Mouse (Mus musculus) layer of hippocampus, postnatal 36 days (tissue): Measurements from ENCODE around the gene Gas2. TPM values are rescaled to one million over a fixed set of nuclear protein-coding genes. Genes with fewer than 3 reads are reported as not detected.

Source experiments
- DNase-seq, 2 experiments: peaks; one replicate each; pipeline ENCODE4 v3.0.0; 2022
- total RNA-seq, 2 experiments: library from RNA; stranded (reverse); gene quantifications; 2 replicates each; pipeline ENCODE4 v1.2.3; 2021

Gas2 gene
- total RNA-seq, 2 experiments from 2014 or later: 21.3 to 28.7 TPM

GRCm38 (mm10) chr7:51885345-51885744 is 23.5 kb downstream of the Gas2 start:
- no peak for DNase-seq

GRCm38 (mm10) chr7:51887678-51888567 is 26.1 kb downstream of the Gas2 start:
- no peak for DNase-seq

GRCm38 (mm10) chr7:51889601-51890000 is 27.8 kb downstream of the Gas2 start:
- DNase-seq: no peak

DNA sequence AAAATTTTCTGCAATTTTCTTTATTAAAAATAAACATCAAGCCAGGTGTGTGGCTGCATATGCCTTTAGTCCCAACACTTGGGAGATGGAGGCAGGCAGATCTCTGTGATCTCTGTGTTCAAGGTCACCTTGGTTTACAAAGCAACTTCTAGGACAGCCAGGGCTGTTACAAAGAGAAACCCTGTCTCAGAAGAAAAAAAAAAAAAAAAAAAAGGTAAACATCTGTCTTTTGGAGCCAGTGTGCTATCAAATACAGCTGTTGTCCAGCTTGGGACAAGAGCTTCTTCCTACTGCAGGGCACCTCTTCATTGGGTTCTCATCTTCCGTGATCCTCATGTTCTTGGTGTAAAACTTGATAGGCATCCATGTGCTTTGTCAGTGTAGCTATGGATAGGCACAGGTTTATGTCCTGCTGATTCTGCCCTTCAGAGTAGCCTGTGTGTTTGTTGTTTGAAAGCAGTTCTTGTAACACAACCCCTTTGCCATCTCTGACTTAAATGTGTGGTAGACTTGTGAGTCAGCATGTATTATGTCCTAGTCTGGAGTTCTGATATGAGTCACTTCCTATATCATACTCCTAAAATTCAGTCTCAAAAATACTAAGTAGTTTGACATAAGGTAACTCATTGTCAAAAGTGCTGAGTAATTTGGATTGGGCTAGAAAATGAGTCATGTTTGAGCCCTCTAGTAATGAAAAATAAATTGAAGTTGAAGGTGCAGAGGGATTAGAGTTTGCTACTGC is 30.6 kb downstream of the Gas2 start:
- DNase-seq: no peak

DNA sequence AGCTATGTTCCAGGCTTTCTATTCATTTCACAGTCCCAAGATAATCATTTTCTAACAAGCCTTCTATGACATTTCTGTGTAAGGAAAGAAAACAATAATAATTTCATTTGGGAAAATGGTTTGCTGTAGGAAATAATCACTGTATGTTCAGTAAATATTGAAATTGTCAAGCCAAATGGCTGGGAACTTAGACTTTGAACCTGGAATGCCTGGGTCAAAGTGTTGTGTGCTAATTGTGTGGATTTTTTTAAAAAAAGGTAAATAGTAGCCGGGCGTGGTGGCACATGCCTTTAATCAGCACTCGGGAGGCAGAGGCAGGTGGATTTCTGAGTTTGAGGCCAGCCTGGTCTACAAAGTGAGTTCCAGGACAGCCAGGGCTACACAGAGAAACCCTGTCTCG is 31.2 kb downstream of the Gas2 start:
- no peak for DNase-seq

DNA sequence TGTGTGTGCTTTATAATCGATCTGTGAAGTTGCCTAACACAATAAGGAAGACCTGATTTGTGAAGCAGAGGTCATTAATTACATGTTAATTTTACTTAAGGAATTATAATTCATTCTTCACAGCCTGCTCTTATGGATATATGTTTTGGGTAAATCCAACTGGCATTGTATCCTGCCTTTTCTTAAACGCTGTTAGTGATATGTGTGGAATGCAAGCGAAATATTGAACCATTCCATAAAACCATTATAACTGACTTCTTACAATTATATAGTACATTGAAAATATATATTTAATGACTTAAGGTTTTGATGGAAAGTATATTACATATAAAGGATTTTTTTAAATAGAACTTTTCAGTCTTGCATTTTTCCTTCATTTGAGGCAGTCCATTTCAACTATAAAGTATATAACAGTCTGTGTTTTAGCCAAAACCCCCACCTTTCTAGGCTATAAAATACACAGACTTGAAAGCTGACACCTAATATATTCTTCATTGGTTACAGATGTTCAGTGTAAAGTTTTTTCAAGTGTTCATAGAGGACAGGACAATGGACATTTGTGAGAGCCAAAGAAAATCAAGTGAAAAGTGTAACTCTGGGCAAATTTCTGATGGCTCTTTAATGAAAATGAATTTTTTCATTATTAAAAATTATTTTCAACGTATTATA is 32.5 kb downstream of the Gas2 start:
- no peak for DNase-seq

DNA sequence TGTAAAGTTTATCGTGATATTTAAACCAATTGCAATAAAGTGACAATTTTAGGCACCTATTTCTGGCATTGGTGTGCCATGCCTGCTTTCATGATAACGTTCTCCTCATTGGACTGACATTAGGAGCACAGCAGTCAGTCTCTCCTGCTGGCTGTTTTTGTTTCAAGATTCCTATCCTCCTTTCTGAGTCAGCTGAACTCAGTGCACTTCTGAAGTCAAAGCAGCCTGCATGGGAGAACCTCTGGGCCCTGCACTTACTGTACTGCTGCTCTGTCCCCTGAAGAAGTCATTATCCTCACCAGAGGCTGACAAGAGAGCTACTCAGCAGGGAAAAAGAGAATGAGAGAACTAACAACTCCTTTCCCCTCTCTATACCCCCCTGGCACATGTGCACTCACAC is 33.1 kb downstream of the Gas2 start:
- DNase-seq: no peak

GRCm38 (mm10) chr7:51899066-51899465 is 37.3 kb downstream of the Gas2 start:
- no peak for DNase-seq

DNA sequence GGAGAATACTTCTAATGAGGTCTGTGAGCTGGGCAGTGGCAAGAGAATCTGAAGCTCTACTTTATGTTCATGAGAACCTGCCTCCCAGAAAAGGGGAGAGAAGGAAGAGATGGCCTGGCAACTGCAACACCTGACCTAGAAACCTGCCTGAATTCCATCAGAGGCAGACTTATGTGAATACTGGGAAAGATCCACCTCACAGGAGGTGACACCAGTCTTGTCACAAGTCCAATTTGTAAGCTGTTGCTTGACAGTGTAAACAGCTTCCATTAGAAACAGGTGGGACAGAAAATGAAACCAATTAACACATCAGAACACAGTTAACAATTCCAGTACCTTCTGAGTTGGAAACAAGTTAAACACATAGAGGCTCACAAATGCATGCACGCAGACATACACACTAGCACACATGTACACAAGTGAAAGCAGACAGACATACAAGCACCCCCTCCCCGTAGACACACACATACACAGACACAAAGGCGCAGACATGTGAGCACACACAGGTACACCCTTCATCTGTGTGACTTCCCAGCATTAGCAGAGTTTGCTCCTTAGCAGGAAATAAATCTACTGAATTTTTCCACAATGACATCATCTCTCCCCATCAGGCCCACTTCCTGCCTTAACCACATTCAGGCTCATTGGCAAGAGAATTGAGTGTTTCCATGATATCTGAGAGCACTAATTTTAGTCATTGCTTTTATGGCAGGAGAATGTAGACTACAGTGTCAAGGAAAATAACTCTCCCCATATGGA is 51.7 kb downstream of the Gas2 start:
- no peak for DNase-seq

DNA sequence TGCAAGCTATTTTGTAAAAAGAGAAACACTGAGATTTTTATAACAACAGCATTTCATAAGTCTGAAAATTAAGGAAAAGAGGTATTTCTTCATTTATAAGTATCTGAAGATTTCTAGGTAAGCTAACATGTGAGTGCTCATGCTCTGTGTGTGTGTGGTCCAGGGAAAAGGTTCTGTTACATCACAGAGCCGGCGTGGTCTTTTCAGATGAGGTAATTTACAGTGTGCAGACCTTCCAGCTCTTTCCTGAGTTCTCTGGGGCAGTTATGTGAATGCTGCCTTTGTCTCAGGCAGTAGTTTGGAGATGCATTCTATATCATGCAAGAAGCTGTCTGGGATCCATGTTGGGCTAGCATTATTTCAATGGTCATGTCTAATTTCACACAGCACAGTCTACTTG is 52.3 kb downstream of the Gas2 start:
- no peak for DNase-seq

DNA sequence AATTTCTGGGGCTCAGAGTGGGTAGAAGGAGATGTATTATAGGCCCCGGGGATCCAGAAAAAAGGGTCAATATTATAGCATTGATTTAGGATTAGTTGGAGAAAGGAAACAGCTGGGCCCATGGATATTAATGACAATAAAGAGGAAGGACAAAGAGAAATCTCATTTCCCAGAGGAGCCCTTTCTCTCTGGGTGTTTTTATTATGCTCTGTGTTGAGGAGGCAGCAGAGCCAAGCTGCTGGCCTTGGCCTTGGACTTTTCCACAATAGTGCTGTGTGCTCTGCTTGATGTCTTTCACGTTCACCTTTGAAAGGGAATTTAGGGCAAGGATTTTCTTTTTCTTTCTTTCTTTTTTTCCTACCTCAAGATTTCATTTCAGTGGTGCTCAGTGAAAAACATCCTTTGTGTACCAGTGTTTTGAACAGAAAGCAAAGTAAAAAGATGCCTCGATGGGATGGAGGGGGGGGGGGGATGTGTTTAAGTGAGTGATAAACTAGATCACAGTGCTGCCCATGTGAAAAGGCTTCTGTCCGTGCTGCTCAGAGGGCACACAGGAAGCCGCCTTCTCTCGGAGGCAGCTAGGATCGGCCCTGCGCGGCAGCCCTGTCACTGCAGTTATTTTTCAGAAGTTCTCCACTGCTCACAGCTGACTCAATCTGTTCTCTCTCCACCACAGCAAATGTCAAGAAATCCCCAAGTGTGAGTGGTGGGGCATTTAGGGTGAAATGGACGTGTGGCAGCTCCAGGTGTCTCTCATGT is 67.1 kb downstream of the Gas2 start:
- DNase-seq: no peak

DNA sequence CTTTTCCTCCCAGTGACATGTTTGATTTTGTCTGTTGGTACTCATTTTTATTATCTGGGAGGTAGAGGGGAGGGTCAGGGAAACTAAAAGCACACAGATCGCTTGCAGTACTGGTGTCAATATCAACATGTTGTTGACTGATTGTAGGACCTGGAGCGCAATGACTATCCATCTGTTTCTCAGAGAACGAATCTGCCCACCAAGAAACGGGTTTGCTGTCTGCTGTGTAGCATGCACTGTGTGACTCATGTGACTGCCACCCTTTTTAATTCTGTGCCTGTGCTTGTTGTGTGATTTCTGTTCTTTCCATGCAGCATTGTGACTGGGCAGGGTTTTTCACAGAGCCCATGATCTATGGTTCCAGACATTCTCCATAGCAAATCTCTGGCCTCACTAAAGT is 69.4 kb downstream of the Gas2 start:
- DNase-seq: peak; percentile 26 to 37

GRCm38 (mm10) chr7:51937337-51937736 is 75.5 kb downstream of the Gas2 start:
- no peak for DNase-seq

DNA sequence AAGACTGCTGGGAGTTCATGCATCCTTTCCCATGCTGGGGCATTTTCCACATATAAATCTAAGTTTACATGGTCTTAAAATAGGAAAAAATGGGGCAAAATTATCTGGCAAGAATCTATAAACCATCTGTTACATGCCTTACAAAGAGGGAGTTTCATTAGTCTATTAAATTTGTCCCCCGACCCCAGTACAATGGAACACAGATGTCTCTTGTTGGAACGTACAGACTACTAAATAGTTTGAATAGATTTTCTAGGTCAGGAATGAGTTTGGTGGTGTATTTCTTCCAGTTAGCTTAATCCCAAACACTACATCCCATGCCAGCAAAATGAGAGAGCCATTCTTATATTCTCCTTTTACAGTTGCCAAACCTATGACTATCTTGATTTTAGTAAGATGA is 78.6 kb downstream of the Gas2 start:
- DNase-seq: no peak

DNA sequence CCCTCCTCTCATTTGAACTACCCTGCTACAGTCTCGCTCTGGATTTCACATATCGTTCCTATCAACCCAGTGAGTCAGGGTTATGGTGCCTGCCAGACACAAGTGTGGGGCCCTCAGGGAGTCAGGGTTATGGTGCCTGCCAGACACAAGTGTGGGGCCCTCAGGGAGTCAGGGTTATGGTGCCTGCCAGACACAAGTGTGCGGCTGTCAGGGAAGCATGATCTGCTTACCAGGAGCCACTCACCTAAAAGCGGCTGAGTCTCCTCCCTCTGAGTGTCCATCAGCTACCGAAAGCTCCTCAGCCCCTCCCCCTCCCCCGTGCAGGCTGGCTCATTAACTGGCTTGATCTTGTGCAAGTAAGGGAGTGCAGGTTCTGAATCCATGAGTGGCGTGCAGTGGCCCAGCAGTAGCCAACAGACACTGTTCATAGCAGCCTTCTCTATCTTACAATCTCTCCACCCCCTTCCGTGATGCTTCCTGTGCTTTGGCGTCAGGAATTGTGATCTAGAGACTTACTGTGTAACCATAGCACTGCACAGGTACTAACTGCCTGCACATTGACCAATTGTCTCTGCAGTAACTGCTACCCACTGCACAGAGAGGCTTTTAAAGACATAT is 93.7 kb downstream of the Gas2 start:
- no peak for DNase-seq

- no peak for DNase-seq
Observed at GRCm38 (mm10) chr7:51957766-51958165, 96.0 kb downstream of the Gas2 start.

GRCm38 (mm10) chr7:51960698-51961374 is 99.0 kb downstream of the Gas2 start:
- DNase-seq: no peak

GRCm38 (mm10) chr7:51962219-51962952 is 100.6 kb downstream of the Gas2 start:
- no peak for DNase-seq

DNA sequence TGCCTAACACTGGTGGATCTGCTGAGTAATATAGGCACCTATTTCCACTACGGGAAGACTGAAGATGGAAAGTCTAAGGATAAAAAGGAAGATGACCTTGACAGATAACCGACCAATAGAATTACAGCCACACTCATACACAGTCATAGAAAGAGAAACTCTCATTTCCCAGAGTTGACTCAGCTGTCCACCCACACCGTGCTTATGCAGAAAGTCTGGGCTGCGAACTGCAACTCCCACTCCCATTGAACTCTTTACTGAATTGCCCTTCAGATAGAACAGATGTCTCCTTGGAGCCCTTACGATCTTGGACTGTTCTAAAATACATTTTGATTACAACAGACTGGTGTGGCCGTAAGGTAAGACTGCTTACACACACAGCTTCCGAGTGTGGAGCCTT is 102.9 kb downstream of the Gas2 start:
- DNase-seq: no peak

DNA sequence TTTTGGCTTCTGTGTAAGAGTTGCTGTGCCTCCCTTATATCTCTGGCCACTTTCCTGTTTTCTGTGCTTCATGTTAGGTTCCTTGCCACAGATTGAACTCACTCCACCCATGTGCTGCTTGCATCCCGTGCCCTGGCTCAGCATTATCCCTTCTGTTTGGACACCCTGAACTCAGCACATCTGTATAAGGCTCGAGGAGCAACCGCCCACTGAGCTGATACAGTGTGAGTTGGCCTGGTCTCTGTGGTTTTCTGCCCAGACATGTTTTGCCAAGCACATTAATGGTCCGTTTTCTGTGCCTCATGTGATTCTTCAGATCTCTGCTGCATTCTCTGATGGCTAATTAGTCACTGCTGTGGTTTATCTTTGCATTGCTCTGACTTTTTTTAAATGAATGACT is 105.8 kb downstream of the Gas2 start:
- DNase-seq: no peak
